Mouse (Mus musculus): ENCODE results near the gene Pald1. TPM values are rescaled to one million over a fixed set of nuclear protein-coding genes. Genes with fewer than 3 reads are reported as not detected.

Pald1 gene
- polyA plus RNA-seq, 1 experiment from 2014 or later, result 36.0 TPM

- no peak overlapping the region for H3K4me3 ChIP-seq
- no peaks in the 10 kb centered on the region for H3K9me3 ChIP-seq
- H3K4me1 ChIP-seq, result peaks cover 3% of the 10 kb centered on the region; the same call in 1 of the 2 replicates
- H3K36me3 ChIP-seq (replicated peaks), result no peaks in the 10 kb centered on the region
- no peak for DNase-seq (ENCODE audit: extremely low spot score, low spot score)
- no peaks in the 10 kb centered on the region for H3K27me3 ChIP-seq (ENCODE audit: poor library complexity, severe bottlenecking)
- WGBS, result 85% methylated on average over 5 of the region's 5 CpGs
- H3K27ac ChIP-seq, result no peak overlapping the region
These were observed 102.2 kb downstream of the Pald1 start for GRCm38 (mm10) chr10:61281115-61281514.

- 78% methylated on average over 14 of the region's 14 CpGs for WGBS
- Histone ChIP-seq H3K27me3 (ENCODE audit: poor library complexity, severe bottlenecking) (peaks cover 25% of the 10 kb centered on the region), H3K27ac (no peak overlapping the region), H3K4me1 (peaks cover 28% of the 10 kb centered on the region), H3K36me3 (replicated peaks) (no peaks in the 10 kb centered on the region), H3K9me3 (no peaks in the 10 kb centered on the region), H3K4me3 (no peak overlapping the region)
- DNase-seq (ENCODE audit: extremely low spot score, low spot score), result no peak
These were observed 105.2 kb downstream of the Pald1 start for GRCm38 (mm10) chr10:61277918-61278674.

- Histone ChIP-seq H3K36me3 (replicated peaks) (no peaks in the 10 kb centered on the region), H3K9me3 (no peaks in the 10 kb centered on the region), H3K27me3 (ENCODE audit: poor library complexity, severe bottlenecking) (peaks cover 36% of the 10 kb centered on the region), H3K4me1 (peaks cover 39% of the 10 kb centered on the region), H3K27ac (no peak overlapping the region), H3K4me3 (no peak overlapping the region)
- 90% methylated on average over 6 of the region's 6 CpGs for WGBS
- no peak for DNase-seq (ENCODE audit: extremely low spot score, low spot score)
These were observed 106.3 kb downstream of the Pald1 start for GRCm38 (mm10) chr10:61277051-61277450.

GRCm38 (mm10) chr10:61275669-61276110 is 107.6 kb downstream of the Pald1 start:
- Histone ChIP-seq H3K9me3 (no peaks in the 10 kb centered on the region), H3K4me3 (no peak overlapping the region; the same call in 1 of the 2 replicates), H3K4me1 (peaks cover 40% of the 10 kb centered on the region), H3K27ac (no peak overlapping the region), H3K36me3 (replicated peaks) (no peaks in the 10 kb centered on the region), H3K27me3 (ENCODE audit: poor library complexity, severe bottlenecking) (peaks cover 46% of the 10 kb centered on the region)
- WGBS, result 5% methylated on average over 5 of the region's 5 CpGs
- peak; percentile 51 for DNase-seq (ENCODE audit: extremely low spot score, low spot score)

- 61% methylated on average over 2 of the region's 2 CpGs for WGBS
- Histone ChIP-seq H3K27ac (no peak overlapping the region), H3K9me3 (no peaks in the 10 kb centered on the region), H3K4me1 (peaks cover 40% of the 10 kb centered on the region), H3K4me3 (no peak overlapping the region), H3K27me3 (ENCODE audit: poor library complexity, severe bottlenecking) (peaks cover 51% of the 10 kb centered on the region), H3K36me3 (replicated peaks) (no peaks in the 10 kb centered on the region)
- DNase-seq (ENCODE audit: extremely low spot score, low spot score), result no peak
These were observed 108.8 kb downstream of the Pald1 start for GRCm38 (mm10) chr10:61274532-61274931.

- H3K4me3 ChIP-seq, result peak overlapping the region; percentile 72
- H3K27me3 ChIP-seq (ENCODE audit: poor library complexity, severe bottlenecking), result peaks cover 51% of the 10 kb centered on the region
- no peak for DNase-seq (ENCODE audit: extremely low spot score, low spot score)
- H3K9me3 ChIP-seq, result no peaks in the 10 kb centered on the region
- H3K4me1 ChIP-seq, result peaks cover 40% of the 10 kb centered on the region
- 56% methylated on average over 7 of the region's 7 CpGs for WGBS
- H3K36me3 ChIP-seq (replicated peaks), result no peaks in the 10 kb centered on the region
- 0 out of 2 replicates have a peak overlapping the region, but pooled peaks have one; percentile 84 for H3K27ac ChIP-seq
These were observed 109.5 kb downstream of the Pald1 start for GRCm38 (mm10) chr10:61273844-61274215.

GRCm38 (mm10) chr10:61273081-61273843 is 110.1 kb downstream of the Pald1 start, which contains the start of gene Adamts14:
Gene Adamts14, minus strand, starts transcription at chr10:61273438.
- Histone ChIP-seq H3K4me3 (peak within 1 kb of the TSS; percentile 72), H3K27ac (peak within 1 kb of the TSS; percentile 84), H3K4me1 (peaks cover 40% of the 10 kb centered on the region), H3K9me3 (no peaks in the 10 kb centered on the region), H3K36me3 (replicated peaks) (no peaks in the 10 kb centered on the region), H3K27me3 (ENCODE audit: poor library complexity, severe bottlenecking) (peaks cover 51% of the 10 kb centered on the region)
- DNase-seq (ENCODE audit: extremely low spot score, low spot score), result peak; percentile 60
- under 1% methylated on average over 74 of the region's 75 CpGs for WGBS

GRCm38 (mm10) chr10:61272631-61273030 is 110.7 kb downstream of the Pald1 start:
- Histone ChIP-seq H3K4me1 (peaks cover 37% of the 10 kb centered on the region), H3K36me3 (replicated peaks) (no peaks in the 10 kb centered on the region), H3K27me3 (ENCODE audit: poor library complexity, severe bottlenecking) (peaks cover 51% of the 10 kb centered on the region), H3K9me3 (no peaks in the 10 kb centered on the region), H3K27ac (peak overlapping the region; percentile 84), H3K4me3 (peak overlapping the region; percentile 72)
- WGBS, result 37% methylated on average over 5 of the region's 5 CpGs
- DNase-seq (ENCODE audit: extremely low spot score, low spot score), result no peak

- Histone ChIP-seq H3K36me3 (replicated peaks) (no peaks in the 10 kb centered on the region), H3K4me3 (no peak overlapping the region), H3K4me1 (peaks cover 37% of the 10 kb centered on the region), H3K27me3 (ENCODE audit: poor library complexity, severe bottlenecking) (peaks cover 51% of the 10 kb centered on the region), H3K9me3 (no peaks in the 10 kb centered on the region), H3K27ac (no peak overlapping the region; the same call in 1 of the 2 replicates)
- 57% methylated on average over 8 of the region's 8 CpGs for WGBS
- DNase-seq (ENCODE audit: extremely low spot score, low spot score), result no peak
These were observed 111.2 kb downstream of the Pald1 start for GRCm38 (mm10) chr10:61272089-61272626.

Other genes starting within 250 kb of the Pald1 start
- gene Sgpl1, start 235.8 kb downstream of the Pald1 start, polyA plus RNA-seq (2016; fragmentation: Nextera tagmentation; extraction: Ambion mirVana), result 57.1 and 58.3 TPM in 2 replicates
- not detected in 2 replicates for gene Tbata, start 211.6 kb downstream of the Pald1 start, polyA plus RNA-seq (2016; fragmentation: Nextera tagmentation; extraction: Ambion mirVana)
- 0.27 and 0.30 TPM in 2 replicates for gene Adamts14, start 110.1 kb downstream of the Pald1 start, polyA plus RNA-seq (2016; fragmentation: Nextera tagmentation; extraction: Ambion mirVana)
- not detected in 2 replicates for gene Prf1, start 85.7 kb downstream of the Pald1 start, polyA plus RNA-seq (2016; fragmentation: Nextera tagmentation; extraction: Ambion mirVana)
- 0.42 and 0.50 TPM in 2 replicates for gene Nodal, start 34.4 kb upstream of the Pald1 start, polyA plus RNA-seq (2016; fragmentation: Nextera tagmentation; extraction: Ambion mirVana)
- 98.9 and 104 TPM in 2 replicates for gene Eif4ebp2, start 69.1 kb upstream of the Pald1 start, polyA plus RNA-seq (2016; fragmentation: Nextera tagmentation; extraction: Ambion mirVana)
- 9.7 and 9.9 TPM in 2 replicates for gene Lrrc20, start 92.3 kb upstream of the Pald1 start, polyA plus RNA-seq (2016; fragmentation: Nextera tagmentation; extraction: Ambion mirVana)
- gene Npffr1, start 212.0 kb upstream of the Pald1 start, polyA plus RNA-seq (2016; fragmentation: Nextera tagmentation; extraction: Ambion mirVana), result 0.05 and 0.07 TPM in 2 replicates

Data from forebrain, embryonic 10.5 days (tissue).